Mouse (Mus musculus) mouse embryonic stem cell (cell line): ENCODE results near the gene Slc44a5.
"Not testable (repeated sequence)": the region's sequence is repeated elsewhere in the genome, so short reads cannot be mapped to it uniquely, and the experiment has no call there.

Experiments used
- in situ Hi-C, 2 experiments: fragments of 300-500 bp; cut with MboI; formaldehyde crosslinking; loops; 1 replicate in 1 of 2; 3 replicates in 1 of 2; pipeline ENCODE4 v1.14.3; 2019 to 2020; ENCODE audit warnings: low sequenced_read_pairs in 2 of 2, low pct_unique_long_range_greater_than_20kb in 1 of 2, mixed read lengths in 1 of 2; ENCODE audit not compliant: unreplicated experiment in 1 of 2

Slc44a5 gene

DNA sequence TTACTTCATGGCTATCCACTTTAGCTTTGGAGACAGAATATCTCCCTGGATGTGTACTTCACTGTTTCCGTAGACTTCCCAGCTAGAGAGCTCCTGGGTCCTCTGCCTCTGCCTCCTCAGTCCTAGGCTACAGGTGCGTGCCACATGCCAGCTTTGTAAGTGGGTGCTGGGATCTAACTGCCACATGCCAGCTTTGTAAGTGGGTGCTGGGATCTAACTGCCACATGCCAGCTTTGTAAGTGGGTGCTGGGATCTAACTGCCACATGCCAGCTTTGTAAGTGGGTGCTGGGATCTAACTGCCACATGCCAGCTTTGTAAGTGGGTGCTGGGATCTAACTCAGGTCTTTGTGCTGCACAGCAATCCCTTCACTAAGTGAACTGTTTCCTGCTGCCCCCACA, 281.0 kb downstream of the Slc44a5 start:
- in situ Hi-C loops, result not testable (repeated sequence)

DNA sequence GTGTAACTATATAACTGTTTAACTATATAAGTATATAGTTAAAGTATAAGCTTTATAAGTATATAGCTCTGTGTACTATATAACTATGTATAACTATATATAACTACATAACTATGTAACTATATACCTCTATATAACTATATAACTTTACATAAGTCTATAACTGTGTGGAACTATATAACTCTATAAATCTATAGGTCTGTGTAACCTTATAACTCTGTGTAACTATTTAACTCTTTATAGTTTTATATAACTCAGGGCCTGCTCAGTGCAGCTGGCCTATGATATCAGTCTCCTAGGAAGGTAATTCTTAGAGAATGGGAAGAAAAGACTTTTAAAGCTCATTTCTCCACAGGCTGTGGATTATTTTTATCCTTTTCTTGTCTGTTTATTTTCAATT, 284.1 kb downstream of the Slc44a5 start:
- in situ Hi-C loops, result no loop called here

DNA sequence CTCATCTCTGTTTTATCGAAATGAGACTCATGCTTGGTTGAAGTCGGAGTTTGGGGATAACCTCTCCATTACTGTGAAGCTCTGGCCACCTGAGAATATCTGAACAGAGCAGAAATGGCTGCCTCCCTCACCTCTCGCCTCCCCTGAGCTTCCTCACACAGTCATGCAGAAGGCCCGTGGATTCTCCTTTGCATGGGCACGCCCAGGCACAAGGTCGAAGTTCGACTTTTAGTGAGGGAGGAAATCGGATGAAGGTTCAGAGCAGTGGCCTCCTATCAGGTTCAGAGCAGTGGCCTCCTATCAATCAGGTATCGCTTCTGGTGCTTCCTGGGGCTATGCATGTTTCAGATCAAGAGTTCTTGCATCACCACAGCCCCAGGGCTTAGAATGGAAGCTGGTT, 295.1 kb downstream of the Slc44a5 start:
- in situ Hi-C loops, result no loop called here

DNA sequence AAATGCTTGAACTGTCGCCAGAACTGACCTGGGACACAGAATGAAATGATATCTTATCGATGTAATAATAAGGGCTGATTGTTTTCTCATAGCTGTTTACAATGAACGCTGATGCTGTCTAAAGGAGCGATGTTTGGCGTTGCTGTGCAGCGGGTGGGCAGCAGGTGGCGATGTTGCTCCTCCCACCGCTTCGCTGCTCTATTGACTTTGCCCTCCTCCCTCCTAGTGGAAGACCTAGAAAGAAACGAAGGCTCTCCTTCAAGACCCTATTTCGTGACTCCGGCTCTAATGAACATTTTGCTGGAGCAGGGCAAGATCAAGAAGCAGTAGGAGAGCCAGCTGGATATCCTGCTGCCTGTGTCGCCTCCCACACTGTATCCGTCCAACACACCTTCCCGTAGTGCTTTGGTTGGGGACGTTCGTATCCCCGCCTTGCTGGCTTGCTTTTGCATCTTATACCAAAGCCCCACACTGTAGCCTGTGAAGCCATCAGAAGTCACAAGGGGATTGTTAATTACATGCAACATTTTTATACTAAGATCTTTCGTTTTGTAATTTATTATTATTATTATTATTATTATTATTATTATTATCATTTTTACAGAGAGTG, 296.6 kb downstream of the Slc44a5 start:
- in situ Hi-C loops, result loop anchor here in 1 of 2 experiments (10.0 kb wide), 1 partner anchor 305 kb away; no protein-coding TSS in a partner anchor

DNA sequence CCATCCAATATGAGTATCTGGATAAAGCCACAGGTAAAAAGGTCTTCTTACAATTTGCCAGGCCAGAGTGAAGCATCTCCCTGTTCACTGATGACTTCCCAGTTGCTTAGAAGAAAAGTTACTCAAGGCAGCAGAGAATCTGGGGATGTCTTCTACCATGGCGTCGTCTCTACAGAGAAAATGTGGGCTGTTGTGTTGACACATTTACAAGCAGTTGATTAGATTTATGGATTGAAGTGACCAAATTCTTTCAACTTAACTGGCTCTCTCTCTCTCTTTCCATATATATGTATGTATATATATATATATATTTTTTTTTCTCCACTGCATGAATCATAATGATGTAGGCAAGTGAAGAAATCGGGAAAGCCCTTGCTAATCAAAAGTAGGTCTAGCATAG, 301.4 kb downstream of the Slc44a5 start:
- in situ Hi-C loops, result loop anchor here in 1 of 2 experiments (10.0 kb wide), 1 partner anchor 300 kb away; no protein-coding TSS in a partner anchor

DNA sequence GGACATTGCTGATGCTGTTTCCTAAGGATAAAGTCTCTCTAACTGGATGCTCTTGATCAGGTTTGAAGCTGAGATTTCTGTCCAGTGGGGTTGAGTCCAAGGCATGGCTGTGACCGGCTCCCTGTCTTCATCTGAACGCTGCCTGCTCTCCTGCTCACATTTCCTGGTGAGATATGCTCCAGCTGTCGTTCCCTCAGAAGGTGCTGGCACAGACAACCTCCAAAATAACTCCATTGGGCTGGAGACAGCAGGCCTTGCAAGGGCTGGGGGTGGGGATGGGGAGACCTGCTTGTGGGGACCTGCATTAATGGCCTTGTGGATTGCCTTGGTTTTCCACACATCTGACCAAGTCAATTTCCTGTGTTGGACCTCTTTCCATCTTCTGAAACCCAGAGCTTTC, 311.0 kb downstream of the Slc44a5 start:
- in situ Hi-C loops, result no loop called here

DNA sequence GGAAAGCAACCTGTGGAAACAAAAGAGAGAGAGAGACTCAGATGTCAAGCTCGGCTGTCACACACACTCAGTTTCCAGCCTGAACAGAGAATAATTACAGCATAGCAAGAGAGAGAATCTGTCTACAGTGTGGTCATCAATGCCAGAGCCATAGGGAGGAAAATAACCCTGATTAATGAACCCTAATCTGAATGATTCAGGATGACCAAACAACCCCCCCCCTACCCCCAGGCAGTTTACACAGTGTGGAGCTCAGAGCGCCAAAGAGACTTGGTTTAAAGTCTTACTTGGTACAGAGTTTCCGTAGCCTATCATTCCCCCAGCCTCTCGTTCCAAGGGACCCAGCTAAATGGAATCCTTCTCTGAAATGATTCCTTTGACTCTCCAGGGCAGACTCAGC, 312.1 kb downstream of the Slc44a5 start:
- in situ Hi-C loops, result no loop called here

DNA sequence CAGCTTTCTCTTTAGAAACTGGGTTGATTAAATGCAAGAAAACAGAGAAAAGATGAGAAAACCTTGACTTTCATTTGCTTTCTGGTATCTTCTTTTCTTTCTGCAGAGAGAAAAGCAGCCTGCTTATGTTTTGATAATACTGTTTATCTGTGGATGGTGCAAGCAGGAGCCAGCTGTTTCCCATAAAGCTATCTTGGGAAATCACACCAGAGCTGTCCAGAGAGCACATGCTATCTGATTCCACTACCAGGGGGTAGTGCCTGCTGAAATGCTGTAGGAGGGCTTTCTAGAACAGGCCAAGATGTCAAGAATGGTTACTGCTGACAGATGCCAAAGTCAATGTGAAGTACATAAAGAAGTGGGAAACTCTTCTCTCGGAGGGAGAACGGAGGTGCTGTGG, 314.0 kb downstream of the Slc44a5 start:
- in situ Hi-C loops, result no loop called here

DNA sequence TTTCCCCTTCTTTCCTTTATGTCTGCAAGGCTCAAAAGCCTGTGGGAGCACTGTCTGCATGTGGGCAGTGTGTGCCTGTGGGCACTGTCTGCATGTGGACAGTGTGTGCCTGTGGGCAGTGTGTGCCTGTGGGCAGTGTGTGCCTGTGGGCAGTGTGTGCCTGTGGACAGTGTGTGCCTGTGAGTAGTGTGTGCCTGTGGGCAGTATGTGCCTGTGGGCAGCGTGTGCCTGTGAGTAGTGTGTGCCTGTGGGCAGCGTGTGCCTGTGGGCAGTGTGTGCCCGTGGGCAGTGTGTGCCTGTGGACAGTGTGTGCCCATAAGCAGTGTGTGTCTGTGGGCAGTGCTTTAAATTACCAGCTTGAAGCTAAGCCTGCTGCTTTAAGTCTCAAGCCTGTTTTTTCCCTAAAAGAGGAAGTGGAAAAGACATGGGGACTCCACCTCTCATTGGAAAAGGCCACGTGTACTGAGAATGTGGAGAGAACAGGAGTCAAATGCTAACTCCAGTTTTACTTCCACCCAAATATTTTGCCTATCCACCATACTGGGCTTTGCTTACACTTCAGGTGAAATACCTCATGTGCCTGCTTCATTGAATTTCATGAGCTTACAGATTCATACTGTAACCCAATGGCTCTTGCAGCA, 315.3 kb downstream of the Slc44a5 start:
- in situ Hi-C loops, result no loop called here

DNA sequence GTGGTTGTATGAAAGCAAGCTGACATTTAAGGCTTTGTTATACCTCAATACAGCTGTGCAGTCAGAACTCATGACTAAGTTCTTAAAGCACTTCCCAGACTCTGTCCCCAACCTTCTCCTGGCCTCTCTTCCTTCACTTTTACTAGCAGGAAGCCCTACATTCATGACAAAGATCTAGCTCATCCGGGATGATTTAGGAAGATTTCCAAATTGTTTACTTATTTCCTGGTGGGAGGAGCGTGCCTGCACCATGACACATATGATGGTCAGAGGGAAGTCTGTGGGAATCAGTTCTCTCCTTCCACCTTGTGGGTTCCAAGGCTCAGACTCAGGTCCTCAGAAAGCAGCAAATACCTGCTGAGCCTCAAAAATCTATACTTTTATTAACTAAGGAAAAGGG, 317.1 kb downstream of the Slc44a5 start:
- in situ Hi-C loops, result no loop called here

DNA sequence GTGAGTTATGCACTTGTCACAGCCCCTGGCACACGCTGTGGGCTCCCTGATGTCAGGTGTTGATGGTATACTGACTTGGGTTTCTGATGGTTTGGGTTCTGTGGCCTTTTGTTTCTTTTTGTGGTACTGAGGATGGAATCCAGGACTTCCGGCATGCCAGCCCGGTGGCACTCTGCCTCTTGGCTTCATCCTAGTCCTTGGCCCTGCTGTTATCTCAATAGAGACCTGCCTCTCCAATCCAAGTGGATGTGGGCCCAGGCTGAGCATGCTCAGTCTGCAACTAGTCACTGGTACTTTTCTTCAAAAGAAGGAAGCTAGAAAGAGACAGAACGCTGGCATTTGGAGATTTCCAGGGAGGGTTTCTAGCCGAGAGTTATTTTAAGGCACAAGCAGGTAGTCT, 318.9 kb downstream of the Slc44a5 start:
- in situ Hi-C loops, result no loop called here

DNA sequence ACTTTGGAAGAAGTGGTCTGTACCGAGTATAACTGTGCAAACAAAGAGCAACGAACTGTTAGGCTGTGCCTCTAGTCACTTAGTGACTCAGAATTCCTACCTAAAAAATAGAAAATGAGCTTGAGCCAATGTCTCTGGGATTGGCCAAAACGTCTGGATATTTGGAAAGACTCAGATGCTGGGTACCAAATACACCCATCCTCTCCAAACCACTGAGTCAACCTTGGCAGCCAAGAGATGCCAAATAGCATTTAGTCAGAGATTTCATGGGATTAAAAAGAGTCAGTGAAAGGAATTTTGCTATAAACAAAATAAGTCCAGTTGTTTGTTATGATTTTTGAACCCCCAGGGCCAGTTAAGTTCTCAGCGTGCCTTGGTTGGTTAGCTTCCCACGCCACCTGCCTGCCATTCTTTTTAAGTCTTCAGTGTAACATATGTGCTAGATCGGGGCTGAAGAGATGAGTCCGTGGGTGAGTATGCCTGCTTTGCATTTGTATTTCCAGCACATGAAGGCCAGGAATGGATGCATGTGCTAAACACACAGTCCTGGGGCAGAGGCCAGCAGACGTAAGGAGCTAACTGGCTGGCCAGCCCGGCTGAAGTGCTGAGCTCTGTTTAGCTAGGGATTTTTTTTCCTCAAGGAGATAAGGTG, 320.7 kb downstream of the Slc44a5 start:
- in situ Hi-C loops, result no loop called here

DNA sequence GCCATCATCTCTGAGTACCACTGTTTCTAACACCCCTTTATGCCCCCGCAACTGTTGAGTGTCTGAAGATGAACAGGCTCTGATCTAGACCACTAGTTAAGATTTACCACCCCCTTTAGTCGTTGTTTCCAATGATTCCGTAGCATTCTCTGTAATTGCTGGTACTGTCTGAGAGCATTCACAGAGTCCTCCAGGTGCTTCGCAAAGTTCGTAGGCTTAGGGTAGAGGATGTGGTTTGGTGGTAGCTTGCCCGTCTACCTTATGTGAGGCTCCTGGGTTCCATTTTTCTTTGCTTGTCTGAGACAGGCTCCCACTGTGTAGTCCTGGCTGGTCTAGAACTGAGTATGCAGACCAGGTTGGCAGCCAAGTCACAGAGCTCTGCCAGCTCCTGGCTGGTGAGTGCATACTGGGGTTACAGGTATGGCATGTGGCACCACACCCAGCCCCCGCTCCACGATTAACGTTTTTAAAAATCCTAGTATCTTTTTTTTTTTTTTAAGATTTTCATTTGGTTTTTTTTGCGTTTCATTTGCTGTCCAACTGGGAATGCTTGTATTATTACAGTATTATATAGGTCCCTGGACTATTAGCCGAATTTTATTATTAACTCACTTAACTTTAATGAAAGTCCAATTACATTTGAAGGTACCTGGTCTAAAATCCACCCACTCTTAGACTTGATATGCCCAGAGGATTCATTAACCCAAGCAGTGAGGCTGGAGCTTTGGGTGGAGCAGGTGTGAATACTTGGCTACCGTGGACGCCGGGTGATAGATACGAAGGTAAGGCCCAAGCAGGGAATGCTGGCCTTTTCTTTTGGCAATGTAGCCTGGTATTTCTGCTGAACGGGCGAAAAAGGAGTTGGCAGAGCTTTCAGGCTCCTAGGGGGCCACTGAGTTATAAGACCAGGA, 321.9 kb downstream of the Slc44a5 start:
- in situ Hi-C loops, result no loop called here

DNA sequence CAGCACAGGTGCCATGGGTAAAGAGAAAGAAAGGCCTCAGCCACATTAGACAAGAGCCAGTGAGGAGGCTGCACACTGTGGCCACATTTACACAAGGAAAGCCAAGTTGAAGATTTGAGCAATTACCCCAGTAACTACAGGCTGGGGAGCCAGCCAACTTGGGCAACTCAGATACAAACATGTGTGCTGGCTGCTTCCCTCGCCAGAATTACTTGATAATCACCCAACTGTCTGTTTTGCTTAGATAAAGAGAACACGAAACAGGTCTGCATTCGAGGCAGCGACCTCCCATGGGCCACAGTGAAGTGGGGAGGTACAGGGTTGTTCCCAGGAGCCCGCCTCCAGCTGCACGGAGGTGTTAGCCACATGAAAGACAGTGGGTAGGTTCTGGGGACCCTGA, 324.3 kb downstream of the Slc44a5 start:
- in situ Hi-C loops, result no loop called here

DNA sequence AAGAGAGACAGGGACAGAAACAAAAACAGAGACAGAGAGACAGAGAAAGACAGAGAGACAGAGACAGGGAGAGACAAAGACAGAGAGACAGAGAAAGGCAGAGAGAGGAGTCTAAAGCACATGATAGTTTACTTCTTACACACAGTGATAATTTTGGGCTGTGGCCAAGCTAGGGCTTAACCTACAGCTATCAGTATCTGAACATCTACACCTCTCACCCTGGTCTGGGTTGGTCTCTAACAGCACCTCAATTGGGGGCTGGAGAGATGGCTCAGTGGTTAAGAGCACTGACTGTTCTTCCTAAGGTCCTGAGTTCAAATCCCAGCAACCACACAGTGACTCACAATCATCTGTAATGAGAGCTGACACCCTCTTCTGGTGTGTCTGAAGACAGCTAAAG, 325.3 kb downstream of the Slc44a5 start:
- in situ Hi-C loops, result no loop called here

DNA sequence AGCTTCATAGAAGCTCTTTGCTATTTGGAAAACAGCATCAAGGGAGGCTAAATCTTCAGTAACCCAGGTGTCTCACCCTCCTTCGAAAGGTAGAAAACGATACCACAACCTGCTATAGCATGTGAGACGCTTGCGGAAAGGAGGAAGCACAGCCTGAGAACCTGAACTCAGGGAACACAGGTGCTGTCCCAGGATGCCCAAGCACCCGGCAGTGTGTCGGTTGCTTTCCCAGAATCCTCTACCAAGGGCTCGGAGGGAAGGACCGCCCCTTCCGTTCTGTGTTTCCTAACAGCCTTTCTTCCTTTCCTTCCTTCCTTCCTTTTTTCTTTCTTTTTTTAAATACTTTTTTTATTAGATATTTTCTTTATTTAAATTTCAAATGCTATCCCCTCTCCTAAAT, 326.8 kb downstream of the Slc44a5 start:
- in situ Hi-C loops, result loop anchor here in 1 of 2 experiments (25.0 kb wide), 1 partner anchor 262 kb away; no protein-coding TSS in a partner anchor

DNA sequence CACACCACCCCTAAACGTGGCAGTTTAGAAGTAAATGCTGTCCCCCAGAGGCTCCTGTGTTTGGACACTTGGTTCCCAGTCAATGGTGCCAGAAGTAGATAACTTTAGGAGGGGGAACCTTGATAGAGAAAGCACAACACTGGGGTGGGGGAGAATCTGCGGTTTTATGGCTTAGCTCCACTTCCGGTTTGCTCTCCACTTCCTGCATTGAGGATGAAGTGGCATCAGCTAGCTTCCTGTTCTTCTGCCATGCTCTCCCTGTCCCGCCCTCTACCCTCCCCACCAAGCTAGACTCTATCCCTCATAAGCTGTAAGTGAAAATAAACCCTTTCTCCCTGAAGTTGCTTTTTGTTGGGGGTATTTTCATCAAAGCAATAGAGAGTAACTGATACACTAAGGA, 327.9 kb downstream of the Slc44a5 start:
- in situ Hi-C loops, result loop anchor here in 1 of 2 experiments (25.0 kb wide), 1 partner anchor 261 kb away; no protein-coding TSS in a partner anchor

DNA sequence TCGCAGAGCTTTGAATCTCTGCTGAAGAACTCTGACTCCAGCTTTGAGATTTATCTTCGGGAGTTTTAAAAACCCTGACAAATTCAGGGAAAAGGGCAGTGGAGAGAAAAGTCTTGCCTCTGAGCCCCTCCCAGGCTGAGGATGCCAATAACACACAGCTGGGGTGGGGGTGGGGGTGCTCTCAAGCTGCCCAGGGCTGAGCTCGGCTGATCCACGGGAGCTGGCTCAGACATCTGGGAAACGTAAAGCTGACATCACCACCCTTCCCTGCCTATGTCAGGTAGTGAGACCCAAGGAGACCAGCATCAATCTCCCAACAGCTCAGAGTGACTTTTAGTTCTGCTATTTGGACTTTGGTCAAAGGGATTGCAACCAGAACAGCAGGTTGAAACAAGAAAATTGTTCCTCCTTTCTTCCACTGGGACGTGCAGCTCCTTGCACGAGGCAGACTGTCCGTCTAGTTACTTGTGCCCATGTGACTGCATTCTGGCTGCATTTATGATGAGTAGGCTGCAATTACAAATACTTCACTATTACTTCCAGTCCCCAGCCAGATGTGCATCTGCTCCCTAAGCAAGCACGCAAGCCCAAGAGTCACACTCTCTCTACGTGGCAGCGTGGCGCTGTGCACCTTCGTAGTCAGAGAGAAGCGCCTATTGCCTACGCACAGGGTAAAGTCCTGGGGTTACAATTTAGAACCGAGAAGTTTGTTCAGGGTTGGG, 332.1 kb downstream of the Slc44a5 start:
- in situ Hi-C loops, result loop anchor here in 1 of 2 experiments (25.0 kb wide), 1 partner anchor 257 kb away; no protein-coding TSS in a partner anchor
